12 mouse cellular contexts compared by ENCODE assay signal in the genomic region with DNA sequence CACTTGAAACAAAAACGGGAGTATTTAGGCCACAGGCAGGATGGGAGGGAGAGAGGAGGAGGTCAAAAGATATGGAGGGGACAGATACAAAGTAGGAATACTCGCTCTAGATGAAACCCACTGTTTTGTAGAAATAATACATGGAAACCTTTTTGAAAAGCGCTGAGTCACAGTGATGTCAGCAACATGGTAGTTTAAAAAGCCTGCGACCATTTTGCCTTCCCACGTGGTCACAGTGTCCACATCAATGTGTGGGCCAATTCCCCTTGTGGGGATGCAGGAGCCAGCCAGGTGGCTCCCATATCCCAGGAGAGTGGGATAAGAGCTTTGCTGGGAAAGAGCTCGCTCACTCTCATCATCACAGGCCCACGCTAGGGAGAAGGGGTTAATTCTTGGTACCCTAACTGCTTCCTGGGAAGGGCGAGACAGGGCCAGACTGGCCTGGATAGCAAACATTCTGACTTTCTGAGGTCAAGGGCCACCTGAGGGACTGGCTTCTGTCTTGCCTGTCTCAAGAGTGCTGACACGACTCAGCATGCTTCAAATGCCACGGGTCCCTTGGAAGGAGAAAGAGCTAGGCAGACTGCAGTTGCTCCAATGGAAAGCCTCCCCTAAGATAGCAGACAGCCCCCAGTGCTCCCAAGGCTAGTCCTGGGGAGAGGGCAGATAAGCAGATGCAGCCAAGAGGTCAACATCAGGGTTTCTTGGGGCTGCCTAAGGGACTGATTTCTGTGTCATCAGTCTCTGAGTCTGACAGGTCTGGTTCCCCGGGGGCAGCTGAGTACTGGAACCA.
A peak's percentile ranks its signal among the peaks of the same experiment; 100 is the strongest.
DNase-seq lines count a peak whose midpoint lies in the region; ATAC-seq and TF ChIP-seq lines count a peak whose summit lies in the region.
"Had no signal": no experiment of that assay in that cellular context is flagged by ENCODE, and none has a peak within 500 bp of the region (broad histone marks: within the 10 kb centered on the region; RNA-seq: fewer than 3 reads in every experiment).

No protein-coding gene starts in this region.

- no peak overlapping the region for H3K4me2 ChIP-seq in heart, postnatal 0 days (ENCODE audit: low read depth, low read length)
- H3K4me2 ChIP-seq in liver, embryonic 12.5 days = no peak overlapping the region
- H3K4me2 ChIP-seq: midbrain, embryonic 11.5 days had no signal

- 32% methylated on average over 11 of the region's 11 CpGs for WGBS in heart, postnatal 0 days
- 43% methylated on average over 11 of the region's 11 CpGs for WGBS in liver, embryonic 12.5 days (ENCODE audit: insufficient replicate concordance)

- H3K4me1 ChIP-seq in heart, postnatal 0 days (ENCODE audit: control insufficient read depth, insufficient read depth) = no peaks in the 10 kb centered on the region
- peaks cover 43% of the 10 kb centered on the region for H3K4me1 ChIP-seq in E14TG2a.4 (replicated peaks; ENCODE audit: low read depth, low read length)
- peaks cover 17% of the 10 kb centered on the region for H3K4me1 ChIP-seq in liver, embryonic 12.5 days

- peak; percentile 87 for ATAC-seq in heart, postnatal 0 days (ENCODE audit: insufficient read depth, low read depth)
- peak; percentile 51; the same call in 1 of the 2 replicates for ATAC-seq in liver, embryonic 12.5 days
- ATAC-seq: lung, postnatal 0 days had no signal

- peak; percentile 25 for DNase-seq in heart, postnatal 0 days (ENCODE audit: low spot score)
- no peak for DNase-seq in heart, postnatal 4 days
- DNase-seq in NIH3T3 (ENCODE audit: low read depth) = peak; percentile 2
- DNase-seq in kidney, postnatal 36 days = no peak
- DNase-seq in ovary, postnatal 10 days (ENCODE audit: low spot score) = no peak
- DNase-seq: kidney, postnatal 10 days; right cerebral cortex, adult 18-20 months had no signal

- TF ChIP-seq CTCF in heart, postnatal 0 days (IDR thresholded peaks at IDR 0.05; ENCODE audit: low read depth) = no peak
- TF ChIP-seq CTCF in E14TG2a.4 (conservative IDR thresholded peaks at IDR 0.05; ENCODE audit: low read length) = no peak

- no peaks in the 10 kb centered on the region for H3K36me3 ChIP-seq in heart, postnatal 0 days (replicated peaks; ENCODE audit: control insufficient read depth, insufficient read depth, low read length)
- no peaks in the 10 kb centered on the region for H3K36me3 ChIP-seq in E14TG2a.4 (ENCODE audit: insufficient read depth, low read length)
- no peaks in the 10 kb centered on the region for H3K36me3 ChIP-seq in liver, embryonic 12.5 days

- no peaks in the 10 kb centered on the region for H3K27me3 ChIP-seq in heart, postnatal 0 days (ENCODE audit: control insufficient read depth, insufficient read depth, low read length)
- no peaks in the 10 kb centered on the region for H3K27me3 ChIP-seq in E14TG2a.4 (ENCODE audit: insufficient read depth, low read length)
- no peaks in the 10 kb centered on the region for H3K27me3 ChIP-seq in liver, embryonic 12.5 days (replicated peaks)
- H3K27me3 ChIP-seq: CH12.LX had no signal

- H3K4me3 ChIP-seq in heart, postnatal 0 days (ENCODE audit: low read depth, low read length) = no peak overlapping the region
- H3K4me3 ChIP-seq in E14TG2a.4 (replicated peaks; ENCODE audit: low read length) = 0 out of 2 replicates have a peak overlapping the region, but pooled peaks have one; percentile 13
- H3K4me3 ChIP-seq in liver, embryonic 12.5 days = no peak overlapping the region

- peak overlapping the region; percentile 39 for H3K27ac ChIP-seq in heart, postnatal 0 days (ENCODE audit: low read depth)
- H3K27ac ChIP-seq in liver, embryonic 12.5 days = 0 out of 2 replicates have a peak overlapping the region, but pooled peaks have one; percentile 48

- no peak overlapping the region for H3K9ac ChIP-seq in heart, postnatal 0 days (replicated peaks; ENCODE audit: low read depth, low read length)
- no peak overlapping the region for H3K9ac ChIP-seq in liver, embryonic 12.5 days

- no peak for TF ChIP-seq EP300 in heart, postnatal 0 days (IDR thresholded peaks at IDR 0.05; ENCODE audit: low read depth)

- H3K9me3 ChIP-seq in heart, postnatal 0 days (replicated peaks; ENCODE audit: control insufficient read depth, low read length) = no peaks in the 10 kb centered on the region
- no peaks in the 10 kb centered on the region for H3K9me3 ChIP-seq in E14TG2a.4 (ENCODE audit: low read length)
- no peaks in the 10 kb centered on the region for H3K9me3 ChIP-seq in liver, embryonic 12.5 days (replicated peaks)

Comparison
In these comparisons a context has a peak if more than half of its experiments do, and no peak if none do; other contexts are left out.
1. DNase-seq: peak in heart, postnatal 0 days (single experiment) and NIH3T3 (single experiment); none in heart, postnatal 4 days (single experiment), kidney, postnatal 36 days (0 of 2) and ovary, postnatal 10 days (single experiment).